Mouse (Mus musculus) stomach, embryonic 15.5 days (tissue): ENCODE measurements around the gene Fbxl14. TPM values are rescaled to one million over a fixed set of nuclear protein-coding genes. Genes with fewer than 3 reads are reported as not detected.
A peak's percentile ranks its signal among the peaks of the same experiment; 100 is the strongest.

Experiments used
- ATAC-seq: fragments of 200-750 bp; cut with Nextera tagmentation; 2 replicates; pipeline ENCODE4 v1.8.0; 2017; ENCODE audit warnings: low read depth, moderate number of reproducible peaks, moderate TSS enrichment; ENCODE audit not compliant: insufficient read depth, low FRiP score
- H3K27ac ChIP-seq: fragments of 300-500 bp; sonication (generic); 2 replicates; pipeline ENCODE4 v1.5.1; 2015; ENCODE audit warnings: mild to moderate bottlenecking, inconsistent platforms
- H3K27me3 ChIP-seq: fragments of 300-500 bp; sonication (generic); replicated peaks from 2 replicates; pipeline ENCODE4 v1.6.1; 2015; ENCODE audit warnings: inconsistent platforms
- H3K36me3 ChIP-seq: fragments of 300-500 bp; sonication (generic); 2 replicates; pipeline ENCODE4 v1.6.1; 2015; ENCODE audit warnings: inconsistent platforms
- H3K4me1 ChIP-seq: fragments of 300-500 bp; sonication (generic); 2 replicates; pipeline ENCODE4 v1.6.1; 2015; ENCODE audit warnings: inconsistent platforms
- H3K4me2 ChIP-seq: fragments of 300-500 bp; sonication (generic); 2 replicates; pipeline ENCODE4 v1.6.1; 2015; ENCODE audit warnings: mild to moderate bottlenecking, inconsistent platforms
- H3K4me3 ChIP-seq: fragments of 300-500 bp; sonication (generic); replicated peaks from 2 replicates; pipeline ENCODE4 v1.5.1; 2015; ENCODE audit warnings: inconsistent platforms
- H3K9ac ChIP-seq: fragments of 300-500 bp; sonication (generic); 2 replicates; pipeline ENCODE4 v1.6.1; 2015; ENCODE audit warnings: inconsistent platforms
- H3K9me3 ChIP-seq: fragments of 300-500 bp; sonication (generic); 2 replicates; pipeline ENCODE4 v1.6.1; 2016; ENCODE audit warnings: inconsistent platforms
- WGBS: fragments of 180-500 bp; shearing (Covaris S2); methylation state at CpG from one replicate; pipeline ENCODE4 v1.1.7; 2015; 5-methylcytosine and 5-hydroxymethylcytosine counted together
- polyA plus RNA-seq: library from polyadenylated mRNA; unstranded; fragments of >200 nt; fragmentation: Nextera tagmentation; extraction: Ambion mirVana; gene quantifications from 2 replicates; pipeline ENCODE4 v1.2.1, GENCODE M21; 2015

The Fbxl14 gene
- polyA plus RNA-seq, 1 experiment from 2014 or later = 4.3 TPM

GRCm38 (mm10) chr6:119450965-119451943, 28.2 kb upstream of the Fbxl14 start:
- no peak overlapping the region for H3K27ac ChIP-seq
- H3K9me3 ChIP-seq = no peaks in the 10 kb centered on the region
- no peak for ATAC-seq
- H3K4me3 ChIP-seq = peak overlapping the region; percentile 37
- no peaks in the 10 kb centered on the region for H3K27me3 ChIP-seq
- no peak overlapping the region for H3K9ac ChIP-seq
- peak overlapping the region; percentile 65 for H3K4me2 ChIP-seq
- WGBS = 28% methylated on average over 14 of the region's 14 CpGs
- no peaks in the 10 kb centered on the region for H3K36me3 ChIP-seq
- H3K4me1 ChIP-seq = peaks cover 24% of the 10 kb centered on the region

- Histone ChIP-seq H3K27ac (peak overlapping the region; percentile 55; the same call in 1 of the 2 replicates), H3K9ac (no peak overlapping the region), H3K27me3 (no peaks in the 10 kb centered on the region), H3K9me3 (no peaks in the 10 kb centered on the region), H3K36me3 (no peaks in the 10 kb centered on the region), H3K4me1 (peaks cover 24% of the 10 kb centered on the region), H3K4me2 (peak overlapping the region; percentile 65), H3K4me3 (peak overlapping the region; percentile 37)
- 2% methylated on average over 15 of the region's 15 CpGs for WGBS
- no peak for ATAC-seq
Measured at GRCm38 (mm10) chr6:119451981-119452499, 27.4 kb upstream of the Fbxl14 start.

GRCm38 (mm10) chr6:119458166-119458565, 21.3 kb upstream of the Fbxl14 start:
- no peak overlapping the region for H3K9ac ChIP-seq
- 64% methylated on average over 8 of the region's 8 CpGs for WGBS
- no peak overlapping the region for H3K4me3 ChIP-seq
- H3K4me1 ChIP-seq = no peaks in the 10 kb centered on the region
- H3K36me3 ChIP-seq = no peaks in the 10 kb centered on the region
- H3K4me2 ChIP-seq = no peak overlapping the region
- no peak overlapping the region for H3K27ac ChIP-seq
- no peaks in the 10 kb centered on the region for H3K27me3 ChIP-seq
- no peaks in the 10 kb centered on the region for H3K9me3 ChIP-seq
- no peak for ATAC-seq

- Histone ChIP-seq H3K27me3 (no peaks in the 10 kb centered on the region), H3K9me3 (no peaks in the 10 kb centered on the region), H3K36me3 (no peaks in the 10 kb centered on the region), H3K4me3 (no peak overlapping the region), H3K27ac (no peak overlapping the region), H3K9ac (no peak overlapping the region), H3K4me1 (no peaks in the 10 kb centered on the region), H3K4me2 (no peak overlapping the region)
- ATAC-seq = no peak
- 55% methylated on average over 4 of the region's 4 CpGs for WGBS
Measured at GRCm38 (mm10) chr6:119459041-119459440, 20.4 kb upstream of the Fbxl14 start.

- Histone ChIP-seq H3K27ac (no peak overlapping the region), H3K4me2 (no peak overlapping the region), H3K4me3 (no peak overlapping the region), H3K36me3 (no peaks in the 10 kb centered on the region), H3K4me1 (no peaks in the 10 kb centered on the region), H3K9ac (no peak overlapping the region), H3K9me3 (no peaks in the 10 kb centered on the region), H3K27me3 (no peaks in the 10 kb centered on the region)
- WGBS = 76% methylated on average over 5 of the region's 5 CpGs
- ATAC-seq = no peak
Measured at GRCm38 (mm10) chr6:119460391-119460790, 19.1 kb upstream of the Fbxl14 start.

GRCm38 (mm10) chr6:119466161-119466560, 13.3 kb upstream of the Fbxl14 start:
- H3K27me3 ChIP-seq = no peaks in the 10 kb centered on the region
- 87% methylated on average over 1 of the region's 1 CpGs for WGBS
- H3K9me3 ChIP-seq = no peaks in the 10 kb centered on the region
- H3K4me3 ChIP-seq = no peak overlapping the region
- no peak overlapping the region for H3K27ac ChIP-seq
- ATAC-seq = no peak
- no peaks in the 10 kb centered on the region; the same call in 1 of the 2 replicates for H3K4me1 ChIP-seq
- H3K9ac ChIP-seq = no peak overlapping the region
- no peaks in the 10 kb centered on the region for H3K36me3 ChIP-seq
- no peak overlapping the region for H3K4me2 ChIP-seq

GRCm38 (mm10) chr6:119466921-119467784, 12.3 kb upstream of the Fbxl14 start:
- Histone ChIP-seq H3K9me3 (no peaks in the 10 kb centered on the region), H3K36me3 (no peaks in the 10 kb centered on the region), H3K27me3 (no peaks in the 10 kb centered on the region), H3K4me3 (no peak overlapping the region), H3K4me2 (no peak overlapping the region), H3K4me1 (no peaks in the 10 kb centered on the region; the same call in 1 of the 2 replicates), H3K27ac (peak overlapping the region; percentile 17; the same call in 1 of the 2 replicates), H3K9ac (no peak overlapping the region)
- 52% methylated on average over 10 of the region's 10 CpGs for WGBS
- ATAC-seq = peak; percentile 70

- H3K4me1 ChIP-seq = no peaks in the 10 kb centered on the region; the same call in 1 of the 2 replicates
- H3K36me3 ChIP-seq = no peaks in the 10 kb centered on the region
- no peak overlapping the region for H3K9ac ChIP-seq
- ATAC-seq = 0 out of 2 replicates have a peak, but pooled peaks have one; percentile 18
- no peaks in the 10 kb centered on the region for H3K9me3 ChIP-seq
- no peak overlapping the region for H3K4me3 ChIP-seq
- peak overlapping the region; percentile 17; the same call in 1 of the 2 replicates for H3K27ac ChIP-seq
- no peaks in the 10 kb centered on the region for H3K27me3 ChIP-seq
- no peak overlapping the region for H3K4me2 ChIP-seq
- whole genome bisulfite sequencing = 76% methylated on average over 2 of the region's 2 CpGs
Measured at GRCm38 (mm10) chr6:119467785-119468059, 11.7 kb upstream of the Fbxl14 start.

GRCm38 (mm10) chr6:119470777-119471176, 8.7 kb upstream of the Fbxl14 start:
- H3K9me3 ChIP-seq = no peaks in the 10 kb centered on the region
- H3K27me3 ChIP-seq = no peaks in the 10 kb centered on the region
- no peaks in the 10 kb centered on the region for H3K36me3 ChIP-seq
- no peak overlapping the region for H3K9ac ChIP-seq
- H3K4me1 ChIP-seq = no peaks in the 10 kb centered on the region; the same call in 1 of the 2 replicates
- H3K4me3 ChIP-seq = no peak overlapping the region
- H3K4me2 ChIP-seq = no peak overlapping the region
- ATAC-seq = no peak
- 75% methylated on average over 3 of the region's 3 CpGs for whole genome bisulfite sequencing
- H3K27ac ChIP-seq = no peak overlapping the region

GRCm38 (mm10) chr6:119472135-119472534, 7.3 kb upstream of the Fbxl14 start:
- H3K4me2 ChIP-seq = no peak overlapping the region
- no peaks in the 10 kb centered on the region for H3K9me3 ChIP-seq
- no peak overlapping the region for H3K4me3 ChIP-seq
- no peak overlapping the region for H3K27ac ChIP-seq
- H3K4me1 ChIP-seq = no peaks in the 10 kb centered on the region; the same call in 1 of the 2 replicates
- WGBS = 35% methylated on average over 5 of the region's 5 CpGs
- H3K9ac ChIP-seq = no peak overlapping the region
- no peaks in the 10 kb centered on the region for H3K36me3 ChIP-seq
- no peak for ATAC-seq
- no peaks in the 10 kb centered on the region for H3K27me3 ChIP-seq

- Histone ChIP-seq H3K27ac (no peak overlapping the region), H3K4me2 (no peak overlapping the region), H3K36me3 (no peaks in the 10 kb centered on the region), H3K4me1 (peaks cover 4% of the 10 kb centered on the region), H3K4me3 (no peak overlapping the region), H3K9me3 (no peaks in the 10 kb centered on the region), H3K9ac (no peak overlapping the region), H3K27me3 (no peaks in the 10 kb centered on the region)
- ATAC-seq = no peak
- WGBS = 58% methylated on average over 3 of the region's 3 CpGs
Measured at GRCm38 (mm10) chr6:119472705-119473104, 6.8 kb upstream of the Fbxl14 start.
